Mouse (Mus musculus): Measurements from ENCODE around the gene Acot3. TPM values are rescaled to one million over a fixed set of nuclear protein-coding genes. Genes with fewer than 3 reads are reported as not detected.
A peak's percentile ranks its signal among the peaks of the same experiment; 100 is the strongest.
"Not testable (repeated sequence)": the region's sequence is repeated elsewhere in the genome, so short reads cannot be mapped to it uniquely, and the experiment has no call there.

The Acot3 gene
- 1 to 10 TPM; 1.2 to 1.4 TPM for total RNA-seq (2021)
- long read RNA-seq, partial matches to known transcripts, result 1 of 2 reads
- long read RNA-seq, other reads (novel, unspliced or antisense), result 1 of 2 reads

DNA sequence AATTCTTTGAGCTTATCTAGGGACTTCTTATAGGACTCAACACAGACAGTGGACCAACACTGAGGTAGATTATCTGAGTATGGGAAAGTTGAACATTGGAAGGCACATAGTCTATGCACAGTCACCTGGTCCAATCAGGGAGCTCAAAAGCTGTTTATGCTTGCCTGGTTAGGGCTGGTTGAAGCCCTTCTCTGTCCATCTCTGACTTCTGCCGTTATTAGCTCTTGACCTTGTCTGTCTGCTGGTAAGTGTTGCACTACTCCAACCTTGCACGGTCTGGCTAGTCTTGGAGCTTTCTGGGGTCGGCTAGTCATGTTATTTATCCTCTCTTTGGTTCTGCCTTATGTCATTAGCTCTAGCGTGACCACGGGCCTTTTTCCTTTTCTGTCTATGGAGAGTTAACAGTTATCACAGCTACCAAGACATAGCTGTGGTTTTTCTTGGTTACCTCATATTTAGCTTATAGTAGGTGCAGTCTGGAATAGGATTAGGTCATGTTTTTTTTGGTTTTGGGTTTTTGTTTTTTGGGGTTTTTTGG is at the start of gene Acot3:
Acot3 (plus strand) TSS at position 208 of the 538 bp plus-strand sequence.
- DNase-seq (ENCODE audit: low spot score in 2 of 2), result no peak

DNA sequence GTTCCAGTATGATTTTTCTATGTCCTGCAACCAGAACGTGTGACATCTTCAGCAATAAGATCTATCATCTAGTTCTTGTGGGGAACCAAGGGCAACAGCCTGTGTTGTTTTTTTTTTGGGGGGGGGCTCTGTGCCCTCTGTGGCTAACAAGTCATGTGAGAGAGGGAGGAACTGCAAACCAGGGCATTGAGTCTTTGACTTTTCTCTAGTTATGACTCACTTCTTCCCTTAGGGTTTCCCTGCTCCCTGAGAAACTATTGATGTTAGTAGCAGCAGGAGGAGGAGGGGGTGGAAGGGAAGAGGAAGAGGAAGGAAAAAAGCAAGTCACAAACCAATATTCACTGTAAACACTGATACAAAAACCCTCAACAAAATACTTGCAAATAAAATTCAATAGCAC is 48.1 kb upstream of the Acot3 start:
- DNase-seq (ENCODE audit: low spot score in 2 of 2), result no peak

DNA sequence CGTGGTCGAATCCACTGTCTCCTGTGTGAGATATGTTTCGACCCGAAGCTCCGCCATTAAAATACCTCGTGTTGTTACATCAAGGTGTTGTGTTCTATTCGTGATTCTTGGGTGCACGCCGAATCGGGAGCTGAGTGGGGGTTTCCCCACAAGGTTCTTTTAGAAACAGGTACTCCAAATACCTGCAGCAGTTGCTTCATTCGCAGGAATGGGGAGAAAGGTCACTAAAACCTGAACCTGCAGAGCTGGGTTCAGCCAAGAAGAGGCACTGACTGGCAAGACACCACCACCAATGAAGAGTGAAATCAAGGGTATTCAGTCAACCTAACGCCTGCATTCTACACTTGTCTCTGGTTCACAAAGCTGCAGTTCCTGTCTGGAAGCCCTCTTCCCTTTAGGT is 43.7 kb upstream of the Acot3 start:
- DNase-seq (ENCODE audit: low spot score in 2 of 2), result no peak

DNA sequence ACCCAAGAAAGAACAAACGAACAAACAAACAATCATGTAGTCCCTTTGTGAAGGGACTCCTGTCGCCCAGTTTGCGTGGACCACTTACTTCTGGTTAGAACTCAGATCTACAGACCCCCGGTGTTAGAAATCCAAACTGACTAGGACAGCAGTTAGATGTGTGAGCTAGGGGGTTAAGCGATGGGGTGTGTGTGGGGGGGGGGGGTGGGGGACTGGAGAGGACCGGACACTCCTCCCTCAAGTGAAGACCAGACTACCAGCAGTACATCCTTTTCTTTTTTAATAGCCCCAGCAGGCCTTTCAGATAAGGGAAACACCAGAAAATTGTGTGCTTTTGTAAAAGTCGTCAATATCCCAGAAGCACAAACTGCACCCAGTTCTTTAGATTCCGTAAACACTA is 43.2 kb upstream of the Acot3 start:
- no peak for DNase-seq (ENCODE audit: low spot score in 2 of 2)

DNA sequence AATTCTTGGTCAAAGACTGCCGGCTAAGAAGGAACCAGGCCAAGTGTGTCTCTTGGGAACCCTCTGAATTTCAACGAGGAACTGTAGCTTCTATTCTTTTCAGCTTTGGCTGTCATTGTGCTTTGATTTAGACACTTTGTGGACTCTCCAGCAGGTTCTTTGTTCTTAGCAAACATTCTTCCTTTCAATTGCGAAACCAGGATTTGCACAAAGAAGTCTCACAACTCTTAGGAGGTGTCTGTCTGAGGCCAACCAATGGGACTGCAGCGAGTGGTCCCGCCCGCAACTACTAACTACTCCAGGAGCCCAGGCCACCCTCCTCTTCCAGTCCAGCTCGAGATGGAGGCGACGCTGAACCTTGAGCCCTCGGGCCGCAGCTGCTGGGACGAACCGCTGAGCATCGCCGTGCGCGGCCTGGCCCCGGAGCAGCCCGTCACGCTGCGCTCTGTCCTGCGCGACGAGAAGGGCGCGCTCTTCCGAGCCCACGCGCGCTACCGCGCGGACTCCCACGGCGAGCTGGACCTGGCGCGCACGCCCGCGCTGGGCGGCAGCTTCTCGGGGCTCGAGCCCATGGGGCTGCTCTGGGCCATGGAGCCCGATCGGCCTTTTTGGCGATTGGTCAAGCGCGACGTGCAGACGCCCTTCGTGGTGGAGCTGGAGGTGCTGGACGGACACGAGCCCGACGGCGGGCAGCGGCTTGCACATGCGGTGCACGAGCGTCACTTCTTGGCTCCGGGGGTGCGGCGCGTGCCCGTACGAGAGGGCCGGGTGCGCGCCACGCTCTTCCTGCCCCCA is 42.6 kb upstream of the Acot3 start, which contains the start of gene Acot1:
Acot1 (plus strand) TSS at position 320 of the 795 bp plus-strand sequence.
- DNase-seq (ENCODE audit: low spot score in 2 of 2), result peak; percentile 56 to 72

DNA sequence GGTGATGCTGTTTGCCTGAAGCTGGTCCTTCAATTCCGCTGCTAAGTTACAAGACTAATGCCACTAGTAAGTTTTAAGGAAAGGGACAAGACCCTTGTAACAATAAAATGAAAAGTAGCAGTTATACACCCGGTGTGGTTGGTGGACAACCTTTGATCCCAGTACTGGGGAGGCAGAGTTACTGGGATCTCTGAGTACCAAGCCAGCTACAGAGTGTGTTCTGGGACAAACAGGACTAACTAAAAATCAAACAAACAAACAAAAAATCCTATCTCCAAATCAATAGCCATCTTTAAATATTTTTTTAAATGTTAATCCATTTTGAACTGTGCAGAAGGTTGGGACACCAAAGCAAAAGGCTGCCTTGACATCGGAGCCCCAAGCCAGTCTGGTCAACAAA is 41.7 kb upstream of the Acot3 start:
- DNase-seq (ENCODE audit: low spot score in 2 of 2), result no peak

DNA sequence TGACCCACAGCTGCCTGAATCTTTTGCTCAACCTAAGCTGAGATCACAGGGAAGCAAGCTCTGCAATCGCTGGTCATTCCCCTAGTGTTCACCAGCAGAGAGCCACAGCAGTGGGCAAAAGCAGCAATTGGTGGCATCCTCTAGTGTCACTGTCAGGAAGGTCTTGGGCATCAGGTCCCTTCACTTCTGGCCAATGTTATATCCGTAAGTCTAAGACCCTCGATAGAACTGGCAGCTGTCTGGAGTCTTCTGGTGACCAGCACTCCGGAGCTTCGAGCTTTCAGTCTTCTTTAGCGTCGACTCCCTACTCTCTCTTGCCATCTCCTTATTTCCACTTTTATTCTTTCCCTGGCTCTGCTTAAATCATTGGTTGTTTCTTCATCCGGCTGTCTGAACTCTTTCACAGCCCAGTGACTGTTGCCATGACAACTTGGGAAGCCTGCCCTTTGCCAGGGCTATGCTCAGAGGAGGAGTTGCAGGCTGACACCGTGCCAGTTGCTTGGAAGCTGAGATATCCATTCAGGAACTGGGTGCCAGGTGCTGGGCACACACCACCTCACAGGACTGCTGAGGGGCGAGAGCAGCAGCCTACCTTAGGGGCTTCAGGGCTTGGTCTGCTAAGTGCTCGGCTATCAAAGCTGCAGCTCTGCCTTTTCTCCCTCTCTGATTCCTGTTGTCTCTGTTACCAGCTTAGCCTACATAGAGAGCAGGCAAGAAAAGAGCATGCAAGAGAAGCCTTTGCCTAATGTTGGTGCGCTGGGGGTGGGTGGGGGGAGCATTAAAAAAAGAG is 40.5 kb upstream of the Acot3 start:
- peak; percentile 73 to 78 for DNase-seq (ENCODE audit: low spot score in 2 of 2)

DNA sequence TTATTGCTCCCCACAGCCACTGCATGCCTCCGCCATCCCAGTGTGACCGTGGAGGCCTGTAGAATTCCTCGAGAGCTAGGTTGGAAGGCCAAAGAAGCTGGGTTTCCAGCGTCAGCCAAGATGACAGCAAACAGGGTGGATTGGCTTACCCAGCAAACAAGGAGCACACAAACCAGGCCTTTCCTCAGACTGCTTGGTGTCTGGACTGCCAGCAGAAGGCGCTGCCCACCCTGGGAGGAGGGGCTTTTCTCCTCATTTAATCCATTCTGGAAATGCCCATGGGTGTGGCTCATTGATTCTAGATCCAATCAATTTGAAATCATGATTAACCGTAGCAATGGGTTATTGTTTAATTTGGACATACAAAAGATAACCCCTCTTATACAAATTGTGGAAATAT is 38.8 kb upstream of the Acot3 start:
- DNase-seq (ENCODE audit: low spot score in 2 of 2), result peak in 1 of 2 experiments; percentile 27

DNA sequence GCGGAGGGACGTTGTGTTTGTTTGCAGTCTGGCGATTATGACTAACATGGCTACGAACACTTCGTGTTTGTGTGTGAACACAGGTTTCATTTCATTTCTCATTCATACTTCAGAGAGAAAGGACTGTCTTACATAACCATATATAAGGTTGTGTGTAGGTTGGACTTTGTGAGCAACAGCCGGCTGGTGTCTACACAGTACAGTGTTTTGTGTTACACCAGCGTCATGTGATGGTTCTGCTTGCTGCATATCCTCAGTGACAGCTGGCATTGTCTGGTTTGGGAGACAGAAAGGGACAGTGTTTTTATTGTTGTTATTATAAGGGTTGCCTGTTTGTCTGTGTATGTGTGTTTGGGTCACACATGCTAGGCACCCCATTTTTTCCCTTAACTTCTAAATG is 38.2 kb upstream of the Acot3 start:
- DNase-seq (ENCODE audit: low spot score in 2 of 2), result no peak

DNA sequence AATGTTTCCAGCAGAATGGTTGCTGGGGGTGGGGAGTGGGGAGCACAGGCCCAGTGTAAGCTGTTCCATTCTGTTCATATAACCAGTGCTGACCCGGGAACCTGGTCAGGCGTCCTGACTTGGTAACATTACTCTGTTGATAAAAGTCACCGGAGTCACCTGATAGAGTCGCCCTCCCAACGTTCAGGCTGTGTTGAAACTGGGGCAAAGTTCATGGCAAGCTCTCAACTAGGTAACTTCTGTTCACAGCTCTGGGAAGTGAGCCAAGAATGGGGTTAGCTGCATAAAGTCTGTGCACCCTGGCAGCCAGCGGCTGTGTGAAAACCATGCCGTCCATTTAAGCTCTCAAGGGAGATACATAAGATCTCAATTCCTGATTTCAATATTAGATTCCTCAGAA is 31.4 kb upstream of the Acot3 start:
- DNase-seq (ENCODE audit: low spot score in 2 of 2), result not testable (repeated sequence)

DNA sequence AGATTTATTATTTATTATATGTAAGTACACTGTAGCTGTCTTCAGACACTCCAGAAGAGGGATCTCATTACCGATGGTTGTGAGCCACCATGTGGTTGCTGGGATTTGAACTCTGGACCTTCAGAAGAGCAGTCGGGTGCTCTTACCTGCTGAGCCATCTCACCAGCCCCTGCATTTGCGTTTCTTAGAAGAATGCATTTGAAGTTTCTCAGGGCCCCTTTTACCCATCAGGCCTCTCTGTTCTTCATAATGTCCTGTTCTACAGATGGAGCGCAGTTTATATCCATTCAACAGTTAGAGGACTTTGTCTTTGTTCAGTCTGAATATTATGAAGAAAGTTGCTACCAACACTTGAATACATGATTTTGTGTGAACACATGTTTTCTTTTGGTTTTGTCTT is 29.7 kb upstream of the Acot3 start:
- not testable (repeated sequence) for DNase-seq (ENCODE audit: low spot score in 2 of 2)

DNA sequence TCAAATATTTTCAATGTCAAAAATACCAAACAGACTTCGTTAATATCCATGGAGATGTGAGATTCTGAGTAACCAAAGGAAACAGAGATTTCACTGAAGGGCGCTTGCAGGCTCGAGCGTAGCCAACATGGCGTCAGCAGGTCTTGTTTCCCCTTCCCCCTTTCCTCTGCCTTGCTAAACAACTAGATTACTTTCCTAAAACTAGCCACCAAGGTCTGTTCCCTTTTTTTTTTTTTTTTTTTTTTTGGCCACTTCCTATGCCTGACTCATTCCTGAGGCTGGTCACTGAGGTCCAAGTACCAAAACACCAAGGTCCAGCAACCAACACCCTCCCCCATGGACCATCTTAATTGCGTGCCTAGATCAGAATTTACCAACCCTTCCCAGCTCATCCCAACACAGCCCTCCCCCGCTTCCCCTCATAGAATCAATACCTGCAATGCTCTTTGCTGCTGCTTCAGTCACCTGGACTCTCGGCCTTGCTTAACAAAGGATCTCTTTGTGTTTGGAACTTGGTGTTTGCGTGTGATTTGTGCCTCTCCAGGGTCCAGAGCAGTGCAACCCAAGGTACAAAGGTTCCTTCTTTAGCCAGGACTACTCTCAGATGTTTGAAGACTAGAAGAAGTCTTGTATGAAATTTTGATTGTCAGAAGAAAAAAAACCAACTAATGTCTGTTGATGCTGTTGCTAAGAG is 28.7 kb upstream of the Acot3 start:
- DNase-seq (ENCODE audit: low spot score in 2 of 2), result no peak

DNA sequence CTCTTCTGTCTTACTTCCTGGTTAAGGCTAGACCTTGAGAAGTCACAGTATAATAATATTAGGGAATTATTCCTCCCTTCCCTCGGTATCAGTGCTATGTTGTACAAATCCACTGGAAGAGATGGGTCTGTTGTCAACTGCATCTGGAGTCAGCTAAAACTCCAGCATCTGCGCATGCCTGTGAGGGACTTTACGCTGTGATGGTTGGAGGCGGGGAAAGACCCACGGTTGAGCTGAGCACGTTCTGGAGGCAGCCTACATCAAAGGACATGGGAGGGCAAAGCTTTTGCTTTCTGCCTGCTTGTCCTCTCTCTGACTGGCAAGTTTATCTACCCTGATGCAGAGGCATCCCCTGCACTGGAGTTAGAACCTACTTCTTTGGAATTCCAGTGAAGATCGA is 26.1 kb upstream of the Acot3 start:
- DNase-seq (ENCODE audit: low spot score in 2 of 2), result no peak

DNA sequence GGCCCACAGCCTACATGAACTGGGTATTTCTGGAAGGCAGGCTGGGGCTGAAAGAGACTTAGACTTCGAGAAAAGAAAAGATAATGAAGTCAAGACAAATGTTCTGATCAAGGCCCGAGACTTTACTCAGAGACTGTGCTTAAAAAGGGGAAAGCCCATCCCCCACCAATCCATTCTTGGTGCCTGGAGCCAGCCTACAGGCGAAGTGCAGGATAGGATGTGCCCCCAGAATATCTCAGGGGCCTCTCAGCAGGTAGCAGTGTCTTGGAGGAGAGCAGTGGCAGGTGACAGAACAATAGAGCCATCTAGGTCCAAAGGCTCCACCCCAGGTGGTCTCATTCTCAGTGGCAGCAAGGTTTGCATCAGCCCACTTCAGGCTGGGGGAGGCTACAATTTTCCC is 23.6 kb upstream of the Acot3 start:
- not testable (repeated sequence) for DNase-seq (ENCODE audit: low spot score in 2 of 2)

DNA sequence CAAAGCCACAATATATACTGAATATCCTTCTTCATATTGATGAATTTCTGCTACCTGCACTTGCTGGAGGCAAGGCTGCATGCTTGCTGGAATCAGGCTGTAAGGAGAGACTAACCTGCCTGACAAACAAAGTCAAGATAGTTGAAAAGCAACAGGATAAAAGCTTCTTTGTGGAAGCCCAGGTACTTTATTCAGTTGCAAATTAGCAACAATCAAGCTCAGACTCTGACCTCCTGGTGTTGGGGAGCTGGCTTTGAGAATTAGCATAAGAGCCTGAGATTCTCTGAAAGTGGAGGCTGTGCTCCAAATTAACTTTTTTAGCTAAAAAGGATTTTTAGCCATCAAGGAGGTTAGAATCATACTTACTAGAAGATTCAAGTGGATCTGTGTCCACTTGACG is 22.9 kb upstream of the Acot3 start:
- not testable (repeated sequence) for DNase-seq (ENCODE audit: low spot score in 2 of 2)

DNA sequence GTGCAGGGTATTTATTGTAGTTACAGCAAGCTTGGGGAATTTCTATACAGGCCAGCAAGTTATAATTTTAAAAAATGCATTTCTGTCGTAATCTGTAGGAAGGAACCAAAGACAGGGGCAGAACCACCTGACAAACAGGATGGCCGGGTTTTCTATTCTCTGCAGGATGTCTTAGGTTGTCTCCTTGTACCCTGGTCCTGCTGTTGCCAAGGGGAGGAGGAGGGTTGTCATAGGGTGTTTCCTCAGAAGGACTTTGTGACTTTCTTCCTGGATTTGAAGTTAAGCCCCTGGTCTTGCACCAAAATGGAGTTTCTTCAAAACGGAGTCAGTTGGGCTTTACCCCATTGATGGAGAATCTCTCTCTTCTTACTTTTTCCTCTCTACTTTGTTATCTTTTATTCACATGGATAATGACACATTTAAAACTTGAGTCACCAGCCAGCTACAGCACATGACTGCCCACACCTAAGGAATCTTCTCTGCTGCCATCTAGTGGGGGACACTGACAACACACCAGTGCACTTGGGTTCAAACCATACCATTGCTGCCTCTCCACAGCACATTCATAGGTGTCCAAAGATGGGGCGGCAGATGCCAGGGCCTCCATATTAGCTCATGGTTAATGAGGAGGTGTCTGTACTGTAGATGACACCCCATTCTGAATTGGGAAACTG is 21.1 kb upstream of the Acot3 start:
- DNase-seq (ENCODE audit: low spot score in 2 of 2), result peak; percentile 77 to 81

DNA sequence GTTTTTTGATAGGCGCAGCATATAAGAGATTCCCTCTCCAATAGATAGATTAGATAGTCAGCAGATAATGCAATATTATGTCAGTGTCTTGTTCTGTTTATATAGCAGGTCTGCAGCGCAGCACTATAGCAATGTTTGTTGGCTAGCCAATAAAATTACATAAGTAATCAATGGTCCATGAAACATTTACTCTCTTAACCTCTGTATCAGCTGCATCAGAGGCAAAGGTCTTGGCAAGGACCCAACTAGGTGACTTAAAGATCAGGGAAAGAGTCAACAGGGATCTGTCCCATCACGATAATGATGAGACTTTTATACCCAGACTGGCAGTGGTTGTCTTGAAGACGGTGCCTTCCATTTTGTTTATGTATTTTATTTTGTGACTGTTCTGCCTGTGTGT is 19.1 kb upstream of the Acot3 start:
- DNase-seq (ENCODE audit: low spot score in 2 of 2), result no peak

DNA sequence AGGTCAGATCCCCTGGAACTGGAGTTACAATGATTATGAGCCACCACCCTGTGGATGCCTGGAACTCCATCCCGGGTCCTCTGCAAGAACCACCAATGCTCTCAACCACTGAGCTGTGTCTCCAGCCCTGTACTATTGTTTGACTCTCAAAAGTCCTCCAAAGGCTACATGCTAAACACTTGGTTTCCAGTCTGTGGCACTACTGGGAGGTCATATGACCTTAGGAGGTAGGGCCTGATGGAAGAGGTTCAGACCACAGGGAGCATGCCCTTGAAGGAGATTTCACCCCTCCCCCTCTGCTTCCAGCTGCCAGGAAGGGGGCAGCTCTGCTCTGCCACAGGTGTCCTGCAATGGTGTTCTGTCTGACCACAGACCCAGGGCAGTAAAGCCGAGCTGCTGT is 18.6 kb upstream of the Acot3 start:
- not testable (repeated sequence) for DNase-seq (ENCODE audit: low spot score in 2 of 2)

DNA sequence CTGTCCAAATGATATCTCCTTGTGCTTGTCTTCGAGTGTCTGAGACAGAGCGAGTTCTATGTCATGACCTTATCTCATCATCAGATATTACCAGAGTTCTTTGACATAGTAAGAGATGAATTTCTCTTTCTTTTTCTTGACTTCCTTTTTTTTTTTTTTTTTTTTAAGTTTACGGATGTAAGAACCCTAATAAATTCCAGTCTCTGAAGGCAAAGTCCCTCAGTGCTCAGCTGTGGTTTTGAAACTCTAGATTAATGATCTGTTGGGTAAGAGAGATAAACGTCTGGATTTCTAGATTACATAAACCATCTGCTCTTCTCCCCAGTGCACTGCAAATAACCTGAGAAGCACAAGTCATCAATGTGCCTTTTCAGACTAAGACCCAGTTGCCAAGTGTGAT is 17.8 kb upstream of the Acot3 start:
- no peak for DNase-seq (ENCODE audit: low spot score in 2 of 2)

DNA sequence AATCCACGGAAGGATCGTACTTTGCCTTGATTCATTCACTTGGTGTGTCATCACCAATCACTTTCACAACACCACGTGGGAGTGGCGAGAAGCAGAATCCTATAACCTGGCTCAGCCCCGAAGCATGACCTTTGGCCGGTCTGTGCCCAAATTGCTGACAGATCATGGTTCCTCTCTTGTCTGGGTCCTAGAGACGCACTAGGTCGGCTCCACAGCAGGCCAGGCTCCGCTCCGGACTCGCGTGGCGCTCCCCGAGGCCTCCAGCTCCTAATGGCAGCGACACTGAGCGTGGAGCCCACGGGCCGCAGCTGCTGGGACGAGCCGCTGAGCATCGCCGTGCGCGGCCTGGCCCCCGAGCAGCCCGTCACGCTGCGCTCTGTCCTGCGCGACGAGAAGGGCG is 13.7 kb upstream of the Acot3 start, which contains the start of gene Acot4:
Acot4 (plus strand) TSS at position 139 of the 400 bp plus-strand sequence.
- DNase-seq (ENCODE audit: low spot score in 2 of 2), result peak; percentile 11 to 34

DNA sequence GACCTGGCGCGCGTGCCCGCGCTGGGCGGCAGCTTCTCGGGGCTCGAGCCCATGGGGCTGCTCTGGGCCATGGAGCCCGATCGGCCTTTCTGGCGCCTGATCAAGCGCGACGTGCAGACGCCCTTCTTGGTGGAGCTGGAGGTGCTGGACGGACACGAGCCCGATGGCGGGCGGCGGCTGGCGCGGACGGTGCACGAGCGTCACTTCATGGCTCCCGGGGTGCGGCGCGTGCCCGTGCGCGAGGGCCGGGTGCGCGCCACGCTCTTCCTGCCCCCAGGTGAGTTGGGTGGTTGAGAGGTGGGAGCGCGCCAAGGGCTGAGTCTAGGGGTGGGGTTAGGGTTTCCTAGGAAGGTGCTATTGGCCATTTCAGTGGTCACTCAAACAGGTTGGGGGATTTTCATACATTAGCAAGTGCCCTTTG is 13.2 kb upstream of the Acot3 start, which contains the start of gene Gm49366:
Gm49366 (plus strand) TSS at position 245 of the 421 bp plus-strand sequence.
- DNase-seq (ENCODE audit: low spot score in 2 of 2), result peak in 1 of 2 experiments; percentile 34

Data from layer of hippocampus, postnatal 10 days (tissue).